Comparison of ENCODE assay signal across 1 mouse cellular context in genomic region chr13:104285031-104285431, GRCm38 (mm10).
A peak's percentile ranks its signal among the peaks of the same experiment; 100 is the strongest.
TF ChIP-seq lines count a peak whose summit lies in the region.

No protein-coding gene starts in this region.

TF ChIP-seq in MEL, 35 proteins besides CTCF, POLR2A, EP300 and RAD21:
- TF ChIP-seq BHLHE40 (IDR thresholded peaks at IDR 0.05; ENCODE audit: borderline replicate concordance, low read depth, low read length) (peak; percentile 44; the same call in 1 of the 2 replicates), MXI1 (IDR thresholded peaks at IDR 0.05; ENCODE audit: low read depth, low read length) (peak; percentile 47), KAT2A (conservative IDR thresholded peaks at IDR 0.05; ENCODE audit: low read depth, low read length) (no peak), ZKSCAN1 (IDR thresholded peaks at IDR 0.05; ENCODE audit: low read depth, low read length) (no peak), USF2 (IDR thresholded peaks at IDR 0.05; ENCODE audit: borderline replicate concordance in 1 of 2, insufficient read depth in 1 of 2, low read depth in 1 of 2, low read length in 2 of 2) (no peak), CHD1 (IDR thresholded peaks at IDR 0.05; ENCODE audit: low read depth, low read length) (no peak), E2F4 (IDR thresholded peaks at IDR 0.05; ENCODE audit: borderline replicate concordance, low read depth, low read length) (no peak; the same call in 1 of the 2 replicates), ETS1 (IDR thresholded peaks at IDR 0.05; ENCODE audit: low read depth, low read length) (0 out of 2 replicates have a peak, but pooled peaks have one; percentile 22), RCOR1 (IDR thresholded peaks at IDR 0.05; ENCODE audit: low read depth, low read length) (peak; percentile 38; the same call in 1 of the 2 replicates), USF1 (IDR thresholded peaks at IDR 0.05; ENCODE audit: low read depth, low read length) (no peak), SIN3A (IDR thresholded peaks at IDR 0.05; ENCODE audit: low read length) (peak; percentile 84), JUND (IDR thresholded peaks at IDR 0.05; ENCODE audit: low read depth, low read length) (0 out of 2 replicates have a peak, but pooled peaks have one; percentile 39), POLR2AphosphoS2 (IDR thresholded peaks at IDR 0.05; ENCODE audit: low read length) (no peak), TCF12 (IDR thresholded peaks at IDR 0.05; ENCODE audit: low read depth, low read length) (no peak), NELFE (IDR thresholded peaks at IDR 0.05; ENCODE audit: low read depth, low read length) (no peak), ZMIZ1 (IDR thresholded peaks at IDR 0.05; ENCODE audit: low read depth, low read length) (no peak), HCFC1 (IDR thresholded peaks at IDR 0.05; ENCODE audit: low read depth, low read length) (0 out of 2 replicates have a peak, but pooled peaks have one; percentile 26), MEF2A (IDR thresholded peaks at IDR 0.05; ENCODE audit: extremely low read depth, insufficient replicate concordance, low read depth, low read length, poor library complexity, severe bottlenecking) (no peak), MAZ (IDR thresholded peaks at IDR 0.05; ENCODE audit: low read depth, low read length) (peak; percentile 50), ZC3H11A (IDR thresholded peaks at IDR 0.05; ENCODE audit: low read depth, low read length) (peak; percentile 90), UBTF (IDR thresholded peaks at IDR 0.05; ENCODE audit: borderline replicate concordance, insufficient read depth, low read depth, low read length) (no peak), ZNF384 (IDR thresholded peaks at IDR 0.05; ENCODE audit: low read depth, low read length) (peak; percentile 81), TAL1 (IDR thresholded peaks at IDR 0.05; ENCODE audit: low read length) (no peak), SMC3 (IDR thresholded peaks at IDR 0.05; ENCODE audit: low read depth, low read length) (peak; percentile 88), ELF1 (IDR thresholded peaks at IDR 0.05; ENCODE audit: low read depth, low read length) (0 out of 2 replicates have a peak, but pooled peaks have one; percentile 47), GATA1 (IDR thresholded peaks at IDR 0.05; ENCODE audit: low read depth, low read length) (no peak)
